Mouse (Mus musculus) heart, postnatal 14 days (tissue): ENCODE results near the gene Ceacam9. TPM values are rescaled to one million over a fixed set of nuclear protein-coding genes. Genes with fewer than 3 reads are reported as not detected.
"Not testable (repeated sequence)": the region's sequence is repeated elsewhere in the genome, so short reads cannot be mapped to it uniquely, and the experiment has no call there.

Experiments
- DNase-seq, 2 experiments: peaks; one replicate each; pipeline ENCODE4 v3.0.0; 2021 to 2022
- intact Hi-C: fragments of 180-260 bp; cut with DNase I; formaldehyde crosslinking; loops from one replicate; pipeline ENCODE4 v1.15.1; 2025
- long read RNA-seq, 2 experiments: library from polyadenylated mRNA; stranded (forward); transcript quantifications; one replicate each; pipeline ENCODE4 v2.0.0; 2021
- total RNA-seq, 2 experiments: library from RNA; stranded (reverse); gene quantifications; 2 replicates each; pipeline ENCODE4 v1.2.3; 2021

Ceacam9 gene
- total RNA-seq, result not detected
- long read RNA-seq, experiment 1, result 0 reads
- long read RNA-seq, experiment 2, result 0 reads

- no peak for DNase-seq
- intact Hi-C loops, result no loop called here
These were observed at the start of gene Ceacam9 for GRCm38 (mm10) chr7:16721629-16722028. Gene Ceacam9, plus strand, starts transcription at chr7:16721929.

DNA sequence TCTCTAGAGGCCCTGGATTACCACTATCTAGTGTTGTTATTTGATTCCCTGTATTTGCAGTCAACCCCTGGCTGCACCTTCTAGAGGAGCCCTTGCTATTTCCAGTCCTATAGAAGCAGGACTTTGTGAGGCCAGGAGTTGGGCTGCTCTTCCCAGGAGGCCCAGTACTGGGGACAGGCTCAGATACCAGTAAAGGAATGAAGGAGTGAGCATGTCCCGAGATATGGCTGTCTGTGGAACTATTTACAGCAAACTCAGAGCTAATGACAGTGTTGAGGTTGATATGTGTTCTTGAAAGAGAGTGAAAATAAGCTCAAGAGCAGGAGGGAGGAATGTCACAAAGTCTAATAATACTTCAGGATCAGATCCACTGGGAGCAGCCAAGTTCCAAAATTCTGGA lies 47.9 kb upstream of the Ceacam9 start:
- no peak for DNase-seq
- intact Hi-C loops, result no loop called here

- intact Hi-C loops, result not testable (repeated sequence)
These were observed 47.0 kb upstream of the Ceacam9 start for GRCm38 (mm10) chr7:16674699-16675098.

GRCm38 (mm10) chr7:16675605-16676004 lies 46.1 kb upstream of the Ceacam9 start, which contains the start of gene Ceacam15:
Gene Ceacam15, minus strand, starts transcription at chr7:16675705.
- intact Hi-C loops, result no loop called here
- DNase-seq, result no peak

More at GRCm38 (mm10) chr7:16674699-16675098, 47.0 kb upstream of the Ceacam9 start:
- DNase-seq, result not testable (repeated sequence)

GRCm38 (mm10) chr7:16680194-16680593 lies 41.5 kb upstream of the Ceacam9 start:
- intact Hi-C loops, result not testable (repeated sequence)

GRCm38 (mm10) chr7:16689196-16689595 lies 32.5 kb upstream of the Ceacam9 start:
- peak in 1 of 2 experiments; percentile 20 for DNase-seq
- intact Hi-C loops, result no loop called here

More at GRCm38 (mm10) chr7:16680194-16680593, 41.5 kb upstream of the Ceacam9 start:
- DNase-seq, result not testable (repeated sequence)

GRCm38 (mm10) chr7:16695025-16695424 lies 26.7 kb upstream of the Ceacam9 start:
- intact Hi-C loops, result no loop called here
- DNase-seq, result peak; percentile 53 to 65

DNA sequence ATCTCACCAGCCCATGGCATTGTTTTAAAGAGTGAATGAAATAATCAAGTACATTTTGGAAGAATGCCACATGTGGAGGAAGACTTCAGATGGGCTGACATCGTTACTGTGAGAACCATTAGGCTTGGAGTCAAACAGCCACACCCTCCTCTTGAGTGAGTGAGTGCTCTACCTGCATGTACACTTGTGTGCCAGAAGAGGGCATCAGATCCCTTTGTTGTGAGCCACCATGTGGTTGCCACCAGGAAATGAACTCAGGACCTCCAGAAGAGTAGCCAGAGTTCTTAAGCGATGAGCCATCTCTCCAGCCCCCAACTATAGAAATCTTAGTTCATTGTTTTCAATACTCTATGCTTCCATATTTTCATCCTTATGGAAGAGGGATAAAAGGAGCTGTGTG lies 22.7 kb upstream of the Ceacam9 start:
- DNase-seq, result no peak
- intact Hi-C loops, result no loop called here

GRCm38 (mm10) chr7:16700583-16700982 lies 21.1 kb upstream of the Ceacam9 start:
- intact Hi-C loops, result no loop called here
- DNase-seq, result no peak

DNA sequence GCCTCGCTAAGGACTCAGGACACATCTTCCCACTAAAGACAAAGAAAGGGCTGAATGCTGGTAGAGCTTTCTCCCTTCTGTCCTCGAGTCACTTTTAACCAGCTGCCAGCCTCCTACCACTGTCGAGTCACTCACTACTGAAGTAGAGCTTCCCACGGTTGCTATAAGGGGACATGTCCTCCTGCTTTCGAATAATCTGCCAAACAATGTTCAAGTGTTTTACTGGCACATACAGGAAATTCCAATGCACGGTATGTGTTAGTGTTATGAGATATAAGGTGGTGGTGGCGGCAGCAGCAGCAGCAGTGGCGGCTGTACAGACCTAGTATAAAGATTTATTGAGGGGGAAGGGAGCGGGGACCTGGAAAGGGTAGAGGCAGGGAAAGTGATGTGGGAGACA lies 15.3 kb upstream of the Ceacam9 start:
- DNase-seq, result no peak
- intact Hi-C loops, result no loop called here

GRCm38 (mm10) chr7:16708244-16708643 lies 13.5 kb upstream of the Ceacam9 start:
- DNase-seq, result no peak
- intact Hi-C loops, result no loop called here

DNA sequence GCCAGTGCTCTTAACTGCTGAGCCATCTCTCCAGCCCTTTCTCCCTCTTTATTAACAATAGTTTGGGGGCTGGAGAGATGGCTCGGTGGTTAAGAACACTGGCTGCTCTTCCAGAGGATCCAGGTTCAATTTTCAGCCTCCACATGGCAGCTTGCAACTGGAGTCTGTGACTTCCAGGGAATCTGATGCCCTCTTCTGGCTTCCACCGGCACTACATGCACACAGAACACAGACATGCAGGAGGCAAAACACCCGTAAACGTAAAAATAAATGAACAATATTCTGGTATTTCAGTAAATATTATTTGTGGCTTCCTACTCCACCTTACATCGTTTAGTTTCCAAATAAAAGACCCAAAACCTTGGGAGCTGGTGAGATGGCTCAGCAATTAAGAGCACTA lies 11.1 kb upstream of the Ceacam9 start:
- DNase-seq, result no peak
- intact Hi-C loops, result no loop called here

- no peak for DNase-seq
- intact Hi-C loops, result no loop called here
These were observed 8.9 kb upstream of the Ceacam9 start for GRCm38 (mm10) chr7:16712633-16713415.

DNA sequence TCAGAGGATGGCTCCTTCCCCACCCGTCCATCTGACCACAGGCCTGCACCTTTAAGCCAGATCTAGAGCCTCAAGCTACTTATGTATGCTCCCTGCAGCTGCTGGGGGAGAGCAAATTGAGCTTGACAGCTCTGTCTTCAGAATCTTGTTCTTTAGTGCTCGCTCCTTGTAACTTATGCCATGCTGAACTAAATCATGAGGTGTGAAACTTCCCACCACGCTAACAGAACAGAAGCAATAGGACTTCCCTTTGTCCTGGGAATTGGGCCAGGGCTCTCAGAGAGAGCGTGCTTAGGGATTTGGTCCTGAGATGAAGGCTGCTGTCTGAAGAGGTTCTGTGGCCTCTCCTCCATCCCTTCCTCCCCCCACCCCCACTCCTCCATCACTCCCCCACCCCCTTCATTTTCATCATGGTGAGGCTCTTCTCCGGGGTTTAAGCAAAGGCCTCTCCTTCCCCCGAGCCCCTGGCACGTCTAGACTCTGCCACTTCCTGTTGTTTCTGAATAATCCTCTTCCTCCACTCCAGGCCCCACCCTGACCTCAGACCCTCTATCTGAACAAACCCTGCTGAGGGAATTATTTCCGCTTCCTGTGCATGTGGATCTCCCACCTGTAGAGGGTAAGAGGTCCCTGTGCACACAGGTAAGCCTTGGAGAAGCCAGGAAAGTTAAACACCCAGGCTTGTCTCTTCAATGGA lies 5.1 kb upstream of the Ceacam9 start:
- DNase-seq, result peak in 1 of 2 experiments; percentile 24
- intact Hi-C loops, result not testable (repeated sequence)

DNA sequence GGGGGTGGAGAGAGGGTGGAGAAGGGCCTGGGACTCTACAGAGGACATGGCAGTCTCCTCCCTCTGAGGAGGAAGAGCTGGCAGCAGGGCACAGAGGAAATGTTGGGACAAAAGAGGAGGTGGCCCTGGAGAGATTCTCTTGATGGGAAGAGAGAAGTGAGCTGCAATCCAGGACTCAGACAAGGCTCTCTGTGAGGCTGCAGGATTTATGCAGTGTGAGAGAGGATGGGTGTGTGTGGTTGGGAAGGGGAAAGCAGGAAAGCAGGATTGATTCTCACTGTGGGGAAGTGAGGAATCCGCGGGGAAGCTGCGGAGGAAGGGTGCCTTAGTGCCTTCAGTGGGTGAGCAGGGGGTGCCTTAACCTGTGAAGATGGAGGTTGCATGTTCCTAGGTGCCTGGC lies 761 bp downstream of the Ceacam9 start:
- intact Hi-C loops, DNase-seq: not testable (repeated sequence)

- intact Hi-C loops, result loop anchor here (1.0 to 2.0 kb wide), 2 partner anchors 32 to 97 kb away; no protein-coding TSS in a partner anchor
- DNase-seq, result peak; percentile 83 to 92
These were observed 7.0 kb downstream of the Ceacam9 start for GRCm38 (mm10) chr7:16728596-16729348.

DNA sequence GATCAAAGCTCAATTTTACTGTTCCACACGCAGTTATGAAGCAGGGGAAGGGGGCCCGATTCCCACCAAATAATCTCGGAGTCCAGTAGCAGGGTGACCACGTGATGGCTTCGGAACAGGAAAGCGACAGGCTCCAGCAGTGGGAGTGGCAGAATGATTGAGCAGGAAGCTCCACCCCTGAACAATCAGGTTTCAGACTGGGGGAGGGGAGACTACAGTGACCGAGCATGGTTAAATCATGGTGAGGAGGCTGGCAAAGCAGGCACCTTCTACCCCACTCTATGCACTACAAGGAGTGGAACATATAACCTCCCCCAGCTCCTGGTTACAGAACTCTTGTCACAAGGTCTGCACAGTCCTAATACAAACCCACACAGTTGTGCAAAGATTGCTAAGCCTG lies 7.8 kb downstream of the Ceacam9 start:
- intact Hi-C loops, result loop anchor here (2.0 kb wide), 1 partner anchor 33 kb away; no protein-coding TSS in a partner anchor
- not testable (repeated sequence) for DNase-seq

GRCm38 (mm10) chr7:16730791-16731190 lies 9.1 kb downstream of the Ceacam9 start:
- intact Hi-C loops, result no loop called here
- no peak for DNase-seq

- DNase-seq, result no peak
- intact Hi-C loops, result no loop called here
These were observed 10.2 kb downstream of the Ceacam9 start for GRCm38 (mm10) chr7:16731893-16732422.

DNA sequence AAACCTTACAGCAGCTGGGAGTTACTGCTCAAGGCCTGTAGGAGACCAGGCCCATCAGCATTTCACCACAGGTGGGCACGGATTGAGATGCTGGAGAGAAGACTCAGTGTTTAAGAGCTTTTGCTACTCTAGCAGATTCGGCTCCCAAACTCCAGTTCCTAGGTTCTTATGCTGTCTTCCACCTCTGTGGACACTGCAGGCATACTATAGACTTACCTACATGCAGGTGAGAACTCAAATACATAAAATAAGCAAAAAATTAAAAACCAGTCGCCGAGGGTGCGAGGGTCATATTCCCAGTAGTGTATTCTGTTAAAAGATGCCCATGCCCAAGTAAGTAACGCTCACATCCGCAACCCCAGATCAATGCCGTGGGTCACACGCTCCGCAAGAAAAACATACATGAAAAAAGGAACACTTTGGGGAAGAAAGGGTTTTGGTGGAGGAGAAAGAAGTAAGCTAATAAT lies 15.9 kb downstream of the Ceacam9 start:
- intact Hi-C loops, result no loop called here
- no peak for DNase-seq
